Mouse (Mus musculus): ENCODE measurements around the gene Itih4. TPM values are rescaled to one million over a fixed set of nuclear protein-coding genes. Genes with fewer than 3 reads are reported as not detected.

Gene Itih4
- 0.16 TPM in 1 of 2 replicates, not detected in the other for polyA plus RNA-seq (2015; fragmentation: Nextera tagmentation; extraction: Ambion mirVana)

DNA sequence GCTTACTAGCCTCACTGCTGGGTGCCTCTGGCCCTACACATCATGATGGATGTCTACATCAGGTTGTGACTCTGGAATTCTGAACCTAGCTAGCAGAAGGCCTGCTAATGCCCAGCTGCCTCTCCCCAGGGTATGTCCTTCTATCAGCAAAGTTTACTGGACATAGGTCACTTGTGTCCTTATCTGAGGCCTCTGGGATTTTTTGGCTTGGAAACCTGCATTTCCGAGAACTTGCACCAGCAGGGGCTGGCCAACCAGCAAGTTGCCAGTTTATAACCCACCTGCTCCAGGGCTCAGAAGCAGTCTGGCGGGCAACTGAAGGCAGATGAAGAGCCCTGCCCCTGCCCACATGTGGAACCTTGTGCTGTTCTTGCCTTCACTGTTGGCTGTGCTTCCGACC, at the start of gene Itih4:
Gene Itih4 (plus strand): TSS at position 273 of the 400 bp plus-strand sequence.
- H3K9ac ChIP-seq (ENCODE audit: low read depth, low read length), result no peak within 1 kb of the TSS
- H3K36me3 ChIP-seq (ENCODE audit: control insufficient read depth, insufficient read depth), result no peaks in the 10 kb centered on the region
- no peak for ATAC-seq
- no peaks in the 10 kb centered on the region for H3K9me3 ChIP-seq (ENCODE audit: control insufficient read depth)
- peaks cover 6% of the 10 kb centered on the region; the same call in 1 of the 2 replicates for H3K4me1 ChIP-seq (replicated peaks; ENCODE audit: control insufficient read depth, insufficient read depth, low read length)
- no peak within 1 kb of the TSS for H3K4me2 ChIP-seq (replicated peaks; ENCODE audit: low read depth)
- WGBS, result 71% methylated on average over 3 of the region's 3 CpGs
- H3K27me3 ChIP-seq (replicated peaks; ENCODE audit: control insufficient read depth, insufficient read depth, low read length), result no peaks in the 10 kb centered on the region
- no peak for TF ChIP-seq CTCF (IDR thresholded peaks at IDR 0.05; ENCODE audit: low read depth)
- no peak within 1 kb of the TSS for H3K27ac ChIP-seq (ENCODE audit: low read depth, low read length)
- no peak within 1 kb of the TSS for H3K4me3 ChIP-seq (ENCODE audit: low read depth, low read length)

GRCm38 (mm10) chr14:30837416-30837996, 48.8 kb upstream of the Itih4 start:
- Histone ChIP-seq H3K4me3 (ENCODE audit: low read depth, low read length) (no peak overlapping the region), H3K9ac (ENCODE audit: low read depth, low read length) (no peak overlapping the region), H3K4me1 (replicated peaks; ENCODE audit: control insufficient read depth, insufficient read depth, low read length) (no peaks in the 10 kb centered on the region), H3K36me3 (ENCODE audit: control insufficient read depth, insufficient read depth) (peaks cover 5% of the 10 kb centered on the region; the same call in 1 of the 2 replicates), H3K27me3 (replicated peaks; ENCODE audit: control insufficient read depth, insufficient read depth, low read length) (no peaks in the 10 kb centered on the region), H3K9me3 (ENCODE audit: control insufficient read depth) (no peaks in the 10 kb centered on the region), H3K4me2 (replicated peaks; ENCODE audit: low read depth) (no peak overlapping the region), H3K27ac (ENCODE audit: low read depth, low read length) (no peak overlapping the region)
- ATAC-seq, result no peak
- no peak for TF ChIP-seq CTCF (IDR thresholded peaks at IDR 0.05; ENCODE audit: low read depth)
- 88% methylated on average over 14 of the region's 14 CpGs for WGBS

DNA sequence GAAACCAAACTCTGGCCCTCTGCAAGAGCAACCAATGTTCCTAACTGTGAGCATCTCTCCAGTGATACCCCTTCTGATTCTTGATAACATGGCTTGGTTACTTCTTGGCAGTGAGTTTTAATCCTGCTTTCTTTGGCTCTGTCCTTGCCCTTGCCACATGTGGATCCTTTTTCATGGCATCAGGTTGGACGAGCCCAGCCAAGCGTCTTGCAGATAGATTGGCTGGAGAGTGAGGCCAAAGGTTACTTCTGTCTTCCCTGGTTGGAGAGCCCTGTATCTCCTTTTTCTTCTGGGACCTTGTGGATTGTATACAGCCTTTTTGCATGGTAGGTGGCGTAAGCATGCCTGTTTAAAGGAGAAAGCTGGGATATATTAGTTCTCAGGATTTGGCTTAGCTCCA, 42.6 kb upstream of the Itih4 start:
- no peaks in the 10 kb centered on the region for H3K9me3 ChIP-seq (ENCODE audit: control insufficient read depth)
- no peaks in the 10 kb centered on the region for H3K4me1 ChIP-seq (replicated peaks; ENCODE audit: control insufficient read depth, insufficient read depth, low read length)
- no peak for TF ChIP-seq CTCF (IDR thresholded peaks at IDR 0.05; ENCODE audit: low read depth)
- no peak overlapping the region for H3K4me3 ChIP-seq (ENCODE audit: low read depth, low read length)
- no peak overlapping the region for H3K27ac ChIP-seq (ENCODE audit: low read depth, low read length)
- no peak overlapping the region for H3K9ac ChIP-seq (ENCODE audit: low read depth, low read length)
- H3K36me3 ChIP-seq (ENCODE audit: control insufficient read depth, insufficient read depth), result no peaks in the 10 kb centered on the region; the same call in 1 of the 2 replicates
- H3K4me2 ChIP-seq (replicated peaks; ENCODE audit: low read depth), result no peak overlapping the region
- WGBS, result 79% methylated on average over 3 of the region's 3 CpGs
- no peak for ATAC-seq
- no peaks in the 10 kb centered on the region for H3K27me3 ChIP-seq (replicated peaks; ENCODE audit: control insufficient read depth, insufficient read depth, low read length)

GRCm38 (mm10) chr14:30850504-30850903, 35.8 kb upstream of the Itih4 start:
- 91% methylated on average over 5 of the region's 5 CpGs for WGBS
- Histone ChIP-seq H3K9me3 (ENCODE audit: control insufficient read depth) (no peaks in the 10 kb centered on the region), H3K4me1 (replicated peaks; ENCODE audit: control insufficient read depth, insufficient read depth, low read length) (no peaks in the 10 kb centered on the region), H3K36me3 (ENCODE audit: control insufficient read depth, insufficient read depth) (no peaks in the 10 kb centered on the region), H3K27ac (ENCODE audit: low read depth, low read length) (no peak overlapping the region), H3K4me3 (ENCODE audit: low read depth, low read length) (no peak overlapping the region), H3K27me3 (replicated peaks; ENCODE audit: control insufficient read depth, insufficient read depth, low read length) (no peaks in the 10 kb centered on the region), H3K9ac (ENCODE audit: low read depth, low read length) (no peak overlapping the region), H3K4me2 (replicated peaks; ENCODE audit: low read depth) (no peak overlapping the region)
- ATAC-seq, result no peak
- no peak for TF ChIP-seq CTCF (IDR thresholded peaks at IDR 0.05; ENCODE audit: low read depth)

DNA sequence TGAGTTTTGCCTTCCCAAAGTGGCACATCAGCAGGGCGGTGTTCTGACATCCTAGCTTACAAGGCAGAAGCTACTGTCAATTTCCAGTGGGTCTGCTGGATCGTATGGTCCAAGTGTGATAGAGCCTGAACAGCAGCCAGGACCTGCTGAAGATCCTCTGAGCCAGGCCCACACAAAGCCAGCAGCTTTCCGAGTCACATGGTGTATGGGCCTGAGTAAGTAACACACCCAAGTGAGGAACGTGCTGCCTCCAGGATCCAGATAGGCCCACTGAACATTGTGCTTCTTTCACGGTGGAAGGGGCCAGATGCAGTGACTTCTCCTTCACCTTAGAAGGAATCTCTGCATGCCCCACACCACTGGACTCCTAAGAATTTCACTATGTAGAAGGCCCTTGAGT, 34.0 kb upstream of the Itih4 start:
- H3K4me3 ChIP-seq (ENCODE audit: low read depth, low read length), result no peak overlapping the region
- ATAC-seq, result no peak
- no peaks in the 10 kb centered on the region for H3K27me3 ChIP-seq (replicated peaks; ENCODE audit: control insufficient read depth, insufficient read depth, low read length)
- no peaks in the 10 kb centered on the region for H3K36me3 ChIP-seq (ENCODE audit: control insufficient read depth, insufficient read depth)
- TF ChIP-seq CTCF (IDR thresholded peaks at IDR 0.05; ENCODE audit: low read depth), result no peak
- no peak overlapping the region for H3K27ac ChIP-seq (ENCODE audit: low read depth, low read length)
- no peaks in the 10 kb centered on the region for H3K4me1 ChIP-seq (replicated peaks; ENCODE audit: control insufficient read depth, insufficient read depth, low read length)
- no peaks in the 10 kb centered on the region for H3K9me3 ChIP-seq (ENCODE audit: control insufficient read depth)
- no peak overlapping the region for H3K9ac ChIP-seq (ENCODE audit: low read depth, low read length)
- H3K4me2 ChIP-seq (replicated peaks; ENCODE audit: low read depth), result no peak overlapping the region
- WGBS, result 63% methylated on average over 5 of the region's 5 CpGs

DNA sequence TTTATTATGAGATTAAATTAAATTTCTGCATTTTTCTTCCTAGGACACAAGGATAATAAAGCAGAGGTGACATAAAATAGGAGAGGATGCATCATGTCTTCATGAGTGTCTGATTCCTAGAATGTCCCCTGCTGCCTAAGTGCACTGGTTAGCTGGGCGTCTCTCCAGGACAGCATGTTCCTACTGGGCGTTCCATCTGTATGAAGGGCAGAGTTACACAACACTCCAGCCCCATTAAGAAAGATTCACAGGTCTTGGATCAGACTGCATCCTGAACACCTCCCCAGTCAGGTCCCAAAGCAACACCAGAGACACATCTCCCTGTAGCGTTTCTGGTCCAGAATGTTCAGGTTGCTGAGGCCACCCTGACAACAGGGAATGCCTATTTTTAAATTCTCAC, 31.0 kb upstream of the Itih4 start:
- no peak for ATAC-seq
- H3K9ac ChIP-seq (ENCODE audit: low read depth, low read length), result no peak overlapping the region
- 90% methylated on average over 3 of the region's 3 CpGs for WGBS

More for the DNA sequence above, 31.0 kb upstream of the Itih4 start:
- H3K4me1 ChIP-seq (replicated peaks; ENCODE audit: control insufficient read depth, insufficient read depth, low read length), result no peaks in the 10 kb centered on the region
- H3K36me3 ChIP-seq (ENCODE audit: control insufficient read depth, insufficient read depth), result no peaks in the 10 kb centered on the region
- H3K9me3 ChIP-seq (ENCODE audit: control insufficient read depth), result no peaks in the 10 kb centered on the region
- no peaks in the 10 kb centered on the region for H3K27me3 ChIP-seq (replicated peaks; ENCODE audit: control insufficient read depth, insufficient read depth, low read length)
- no peak overlapping the region for H3K4me3 ChIP-seq (ENCODE audit: low read depth, low read length)
- no peak for TF ChIP-seq CTCF (IDR thresholded peaks at IDR 0.05; ENCODE audit: low read depth)
- no peak overlapping the region for H3K4me2 ChIP-seq (replicated peaks; ENCODE audit: low read depth)
- no peak overlapping the region for H3K27ac ChIP-seq (ENCODE audit: low read depth, low read length)

Measured in intestine, postnatal 0 days (tissue).